Mouse (Mus musculus): ENCODE measurements around the gene Iqcg. TPM values are rescaled to one million over a fixed set of nuclear protein-coding genes. Genes with fewer than 3 reads are reported as not detected.

Gene Iqcg
- polyA plus RNA-seq, 1 experiment from 2014 or later, result 5.6 TPM

- Histone ChIP-seq H3K27me3 (ENCODE audit: insufficient read depth, poor library complexity, severe bottlenecking) (no peaks in the 10 kb centered on the region), H3K27ac (no peak overlapping the region), H3K4me3 (no peak overlapping the region), H3K36me3 (peaks cover 4% of the 10 kb centered on the region; the same call in 1 of the 2 replicates), H3K9me3 (no peaks in the 10 kb centered on the region), H3K4me1 (replicated peaks) (no peaks in the 10 kb centered on the region)
- WGBS, result 85% methylated on average over 2 of the region's 2 CpGs
- DNase-seq (ENCODE audit: low spot score), result no peak
Measured at GRCm38 (mm10) chr16:33043268-33043667, 12.8 kb downstream of the Iqcg start.

- Histone ChIP-seq H3K4me3 (no peak overlapping the region), H3K4me1 (replicated peaks) (no peaks in the 10 kb centered on the region)
- no peak for DNase-seq (ENCODE audit: low spot score)
Measured at GRCm38 (mm10) chr16:33042682-33043081, 13.3 kb downstream of the Iqcg start.

GRCm38 (mm10) chr16:33036006-33036405, 20.0 kb downstream of the Iqcg start:
- Histone ChIP-seq H3K27me3 (ENCODE audit: insufficient read depth, poor library complexity, severe bottlenecking) (no peaks in the 10 kb centered on the region), H3K9me3 (no peaks in the 10 kb centered on the region), H3K36me3 (no peaks in the 10 kb centered on the region), H3K27ac (no peak overlapping the region), H3K4me1 (replicated peaks) (0 out of 2 replicates have a peak, but pooled peaks cover 3% of the 10 kb centered on the region), H3K4me3 (no peak overlapping the region)
- DNase-seq (ENCODE audit: low spot score), result no peak
- WGBS, result 87% methylated on average over 4 of the region's 4 CpGs

More at GRCm38 (mm10) chr16:33042682-33043081, 13.3 kb downstream of the Iqcg start:
- WGBS, result 80% methylated on average over 1 of the region's 1 CpGs
- Histone ChIP-seq H3K9me3 (no peaks in the 10 kb centered on the region), H3K27me3 (ENCODE audit: insufficient read depth, poor library complexity, severe bottlenecking) (no peaks in the 10 kb centered on the region), H3K27ac (no peak overlapping the region), H3K36me3 (no peaks in the 10 kb centered on the region)

- Histone ChIP-seq H3K4me3 (no peak overlapping the region), H3K36me3 (no peaks in the 10 kb centered on the region), H3K4me1 (replicated peaks) (no peaks in the 10 kb centered on the region), H3K27me3 (ENCODE audit: insufficient read depth, poor library complexity, severe bottlenecking) (no peaks in the 10 kb centered on the region), H3K27ac (no peak overlapping the region), H3K9me3 (no peaks in the 10 kb centered on the region)
- 88% methylated on average over 7 of the region's 7 CpGs for WGBS
- no peak for DNase-seq (ENCODE audit: low spot score)
Measured at GRCm38 (mm10) chr16:33026357-33026756, 29.7 kb downstream of the Iqcg start.

- WGBS, result 83% methylated on average over 8 of the region's 8 CpGs
Measured at GRCm38 (mm10) chr16:33024456-33025104, 31.4 kb downstream of the Iqcg start.

GRCm38 (mm10) chr16:33023750-33024149, 32.3 kb downstream of the Iqcg start:
- no peaks in the 10 kb centered on the region for H3K9me3 ChIP-seq
- peak; percentile 81 for DNase-seq (ENCODE audit: low spot score)
- no peaks in the 10 kb centered on the region for H3K36me3 ChIP-seq
- H3K27me3 ChIP-seq (ENCODE audit: insufficient read depth, poor library complexity, severe bottlenecking), result no peaks in the 10 kb centered on the region
- WGBS, result 5% methylated on average over 4 of the region's 4 CpGs
- H3K4me3 ChIP-seq, result no peak overlapping the region
- H3K4me1 ChIP-seq (replicated peaks), result no peaks in the 10 kb centered on the region
- no peak overlapping the region for H3K27ac ChIP-seq

More at GRCm38 (mm10) chr16:33024456-33025104, 31.4 kb downstream of the Iqcg start:
- no peaks in the 10 kb centered on the region for H3K9me3 ChIP-seq
- no peak for DNase-seq (ENCODE audit: low spot score)
- H3K4me3 ChIP-seq, result no peak overlapping the region
- H3K36me3 ChIP-seq, result no peaks in the 10 kb centered on the region
- no peaks in the 10 kb centered on the region for H3K27me3 ChIP-seq (ENCODE audit: insufficient read depth, poor library complexity, severe bottlenecking)
- H3K4me1 ChIP-seq (replicated peaks), result no peaks in the 10 kb centered on the region
- H3K27ac ChIP-seq, result no peak overlapping the region

GRCm38 (mm10) chr16:33021381-33021780, 34.6 kb downstream of the Iqcg start:
- Histone ChIP-seq H3K4me1 (replicated peaks) (no peaks in the 10 kb centered on the region), H3K36me3 (peaks cover 8% of the 10 kb centered on the region), H3K27ac (no peak overlapping the region), H3K9me3 (no peaks in the 10 kb centered on the region), H3K27me3 (ENCODE audit: insufficient read depth, poor library complexity, severe bottlenecking) (no peaks in the 10 kb centered on the region), H3K4me3 (no peak overlapping the region)
- whole genome bisulfite sequencing, result 84% methylated on average over 3 of the region's 3 CpGs
- DNase-seq (ENCODE audit: low spot score), result no peak

GRCm38 (mm10) chr16:33019117-33019770, 36.8 kb downstream of the Iqcg start:
- DNase-seq (ENCODE audit: low spot score), result no peak
- Histone ChIP-seq H3K9me3 (no peaks in the 10 kb centered on the region), H3K36me3 (peaks cover 24% of the 10 kb centered on the region), H3K27me3 (ENCODE audit: insufficient read depth, poor library complexity, severe bottlenecking) (no peaks in the 10 kb centered on the region), H3K27ac (0 out of 2 replicates have a peak overlapping the region, but pooled peaks have one; percentile 16), H3K4me3 (no peak overlapping the region), H3K4me1 (replicated peaks) (no peaks in the 10 kb centered on the region)
- WGBS, result 80% methylated on average over 21 of the region's 21 CpGs

- Histone ChIP-seq H3K36me3 (peaks cover 38% of the 10 kb centered on the region), H3K27ac (no peak overlapping the region), H3K4me1 (replicated peaks) (no peaks in the 10 kb centered on the region), H3K4me3 (no peak overlapping the region), H3K9me3 (no peaks in the 10 kb centered on the region), H3K27me3 (ENCODE audit: insufficient read depth, poor library complexity, severe bottlenecking) (no peaks in the 10 kb centered on the region)
- DNase-seq (ENCODE audit: low spot score), result no peak
- WGBS, result 92% methylated on average over 5 of the region's 5 CpGs
Measured at GRCm38 (mm10) chr16:33017677-33018349, 38.2 kb downstream of the Iqcg start.

GRCm38 (mm10) chr16:33015986-33016385, 40.0 kb downstream of the Iqcg start:
- DNase-seq (ENCODE audit: low spot score), result no peak
- Histone ChIP-seq H3K27ac (no peak overlapping the region), H3K4me1 (replicated peaks) (no peaks in the 10 kb centered on the region), H3K36me3 (peaks cover 55% of the 10 kb centered on the region), H3K9me3 (no peaks in the 10 kb centered on the region), H3K4me3 (no peak overlapping the region), H3K27me3 (ENCODE audit: insufficient read depth, poor library complexity, severe bottlenecking) (no peaks in the 10 kb centered on the region)
- 94% methylated on average over 2 of the region's 2 CpGs for WGBS

- no peak overlapping the region for H3K4me3 ChIP-seq
- no peaks in the 10 kb centered on the region for H3K9me3 ChIP-seq
- peaks cover 60% of the 10 kb centered on the region for H3K36me3 ChIP-seq
- DNase-seq (ENCODE audit: low spot score), result no peak
- H3K4me1 ChIP-seq (replicated peaks), result no peaks in the 10 kb centered on the region
- WGBS, result 95% methylated on average over 3 of the region's 3 CpGs
- no peaks in the 10 kb centered on the region for H3K27me3 ChIP-seq (ENCODE audit: insufficient read depth, poor library complexity, severe bottlenecking)
- H3K27ac ChIP-seq, result no peak overlapping the region
Measured at GRCm38 (mm10) chr16:33015396-33015907, 40.6 kb downstream of the Iqcg start.

GRCm38 (mm10) chr16:33014921-33015320, 41.1 kb downstream of the Iqcg start:
- no peaks in the 10 kb centered on the region for H3K4me1 ChIP-seq (replicated peaks)
- no peak for DNase-seq (ENCODE audit: low spot score)
- peaks cover 65% of the 10 kb centered on the region for H3K36me3 ChIP-seq
- no peaks in the 10 kb centered on the region for H3K27me3 ChIP-seq (ENCODE audit: insufficient read depth, poor library complexity, severe bottlenecking)
- 96% methylated on average over 1 of the region's 1 CpGs for WGBS
- H3K4me3 ChIP-seq, result no peak overlapping the region
- no peak overlapping the region for H3K27ac ChIP-seq
- H3K9me3 ChIP-seq, result no peaks in the 10 kb centered on the region

- no peak overlapping the region for H3K4me3 ChIP-seq
- 93% methylated on average over 5 of the region's 5 CpGs for WGBS
- no peak overlapping the region for H3K27ac ChIP-seq
- peaks cover 77% of the 10 kb centered on the region for H3K36me3 ChIP-seq
- H3K9me3 ChIP-seq, result no peaks in the 10 kb centered on the region
- DNase-seq (ENCODE audit: low spot score), result no peak
- H3K27me3 ChIP-seq (ENCODE audit: insufficient read depth, poor library complexity, severe bottlenecking), result no peaks in the 10 kb centered on the region
- H3K4me1 ChIP-seq (replicated peaks), result no peaks in the 10 kb centered on the region
Measured at GRCm38 (mm10) chr16:33013801-33014200, 42.2 kb downstream of the Iqcg start.
